Mouse (Mus musculus) B cell, adult 67 days (primary cell): ENCODE data around the gene Glul. TPM values are rescaled to one million over a fixed set of nuclear protein-coding genes. Genes with fewer than 3 reads are reported as not detected.

Source experiments
- total RNA-seq, 2 experiments: library from RNA; stranded (reverse); gene quantifications; 4 replicates each; pipeline ENCODE4 v1.2.4; 2023

The Glul gene
- total RNA-seq, result 100 to 1,000 TPM; 124 to 135 TPM

GRCm38 (mm10) chr1:153899731-153900380 lies at the start of gene Glul, which contains the start of gene Teddm2:
Gene Glul (plus strand): TSS chr1:153899944.
Gene Teddm2 (minus strand): TSS chr1:153900228.

GRCm38 (mm10) chr1:153874045-153874444 lies 25.7 kb upstream of the Glul start, which contains the start of gene Teddm1b:
Gene Teddm1b (plus strand): TSS chr1:153874345.

DNA sequence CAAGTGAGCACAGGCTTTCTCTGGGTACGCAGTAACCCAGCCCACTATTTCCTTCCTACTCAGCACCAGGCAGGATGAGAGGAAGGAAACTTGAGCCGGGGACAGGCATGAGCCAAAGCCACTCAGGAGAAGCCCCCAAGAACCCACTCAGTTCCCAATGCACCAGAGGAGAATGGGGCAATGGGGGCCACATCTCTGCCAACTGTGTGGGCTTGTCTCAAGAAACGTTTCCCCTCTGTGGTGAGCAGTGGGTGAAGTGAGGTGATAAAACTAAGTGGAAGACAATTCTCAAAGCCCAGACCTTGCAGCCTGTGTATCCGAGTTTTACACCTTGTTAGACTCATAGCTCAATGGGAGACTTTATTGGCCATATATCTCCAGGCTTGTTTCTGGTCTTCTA lies 8.3 kb upstream of the Glul start, which contains the start of gene Teddm1a:
Teddm1a (plus strand) TSS at position 301 of the 400 bp plus-strand sequence.

Other genes with a start within 250 kb of the Glul start
- gene Rgs8, start 246.9 kb upstream of the Glul start, total RNA-seq, result not detected
- gene Rgs16, start 159.6 kb upstream of the Glul start, total RNA-seq, result 1 to 10 TPM; 5.0 to 5.7 TPM
- gene Rnasel, start 150.5 kb upstream of the Glul start, total RNA-seq, result 10 to 100 TPM; 13.9 to 17.9 TPM
- not detected for gene Rgsl1, start 55.8 kb upstream of the Glul start, total RNA-seq
- gene Teddm1b, start 25.6 kb upstream of the Glul start, total RNA-seq, result not detected
- gene Teddm1a, start 8.2 kb upstream of the Glul start, total RNA-seq, result not detected
- gene Teddm2, start 284 bp downstream of the Glul start, total RNA-seq, result under 1 TPM; 0.47 to 0.73 TPM